Mouse (Mus musculus) megakaryocyte progenitor cell, adult 5-6 weeks (primary cell): ENCODE data around the gene Rufy3. TPM values are rescaled to one million over a fixed set of nuclear protein-coding genes. Genes with fewer than 3 reads are reported as not detected.
A peak's percentile ranks its signal among the peaks of the same experiment; 100 is the strongest.

Experiments used
- ATAC-seq: replicated peaks from 2 replicates; pipeline ENCODE4 v1.8.0; 2016; ENCODE audit warnings: mild to moderate bottlenecking, moderate TSS enrichment, inconsistent platforms; ENCODE audit not compliant: poor library complexity
- total RNA-seq, 2 experiments: library from RNA; stranded (forward) in 1 of 2; stranded (reverse) in 1 of 2; fragments of 157-497, 149-512 nt in 1 of 2; fragments of 200-1000 nt in 1 of 2; gene quantifications; 2 replicates each; pipeline versions ENCODE4 v1.2.3 to v1.2.4; 2015 to 2017

The Rufy3 gene
- total RNA-seq, 2 experiments from 2014 or later: 7.1 to 13.0 TPM

- no peak for ATAC-seq
These were observed 10.0 kb downstream of the Rufy3 start for GRCm38 (mm10) chr5:88574829-88575228.

- ATAC-seq: no peak
These were observed 10.9 kb downstream of the Rufy3 start for GRCm38 (mm10) chr5:88575506-88576338.

GRCm38 (mm10) chr5:88580681-88581080 lies 15.8 kb downstream of the Rufy3 start:
- ATAC-seq: 0 out of 2 replicates have a peak, but pooled peaks have one; percentile 9

GRCm38 (mm10) chr5:88581343-88581742 lies 16.5 kb downstream of the Rufy3 start:
- no peak for ATAC-seq

- ATAC-seq: no peak
These were observed 18.6 kb downstream of the Rufy3 start for GRCm38 (mm10) chr5:88583271-88584031.

GRCm38 (mm10) chr5:88584061-88584460 lies 19.2 kb downstream of the Rufy3 start:
- ATAC-seq: no peak

GRCm38 (mm10) chr5:88586407-88587174 lies 21.8 kb downstream of the Rufy3 start:
- ATAC-seq: peak; percentile 62

- ATAC-seq: peak; percentile 79
These were observed 22.5 kb downstream of the Rufy3 start for GRCm38 (mm10) chr5:88587211-88587934.

- no peak for ATAC-seq
These were observed 23.6 kb downstream of the Rufy3 start for GRCm38 (mm10) chr5:88588481-88588880.

GRCm38 (mm10) chr5:88593421-88594172 lies 28.8 kb downstream of the Rufy3 start:
- ATAC-seq: no peak

- ATAC-seq: no peak
These were observed 29.3 kb downstream of the Rufy3 start for GRCm38 (mm10) chr5:88594173-88594569.

GRCm38 (mm10) chr5:88595537-88596455 lies 31.0 kb downstream of the Rufy3 start:
- peak; percentile 73 for ATAC-seq

- ATAC-seq: no peak
These were observed 34.1 kb downstream of the Rufy3 start for GRCm38 (mm10) chr5:88598961-88599360.

- ATAC-seq: no peak
These were observed 37.2 kb downstream of the Rufy3 start for GRCm38 (mm10) chr5:88602030-88602429.

- no peak for ATAC-seq
These were observed 37.9 kb downstream of the Rufy3 start for GRCm38 (mm10) chr5:88602713-88603112.

- ATAC-seq: no peak
These were observed 39.2 kb downstream of the Rufy3 start for GRCm38 (mm10) chr5:88604046-88604445.

- ATAC-seq: no peak
These were observed 40.0 kb downstream of the Rufy3 start for GRCm38 (mm10) chr5:88604641-88605358.

GRCm38 (mm10) chr5:88614129-88614528 lies 49.3 kb downstream of the Rufy3 start:
- ATAC-seq: no peak
